Comparison of ENCODE assay signal across 12 mouse cellular contexts in the genomic region with DNA sequence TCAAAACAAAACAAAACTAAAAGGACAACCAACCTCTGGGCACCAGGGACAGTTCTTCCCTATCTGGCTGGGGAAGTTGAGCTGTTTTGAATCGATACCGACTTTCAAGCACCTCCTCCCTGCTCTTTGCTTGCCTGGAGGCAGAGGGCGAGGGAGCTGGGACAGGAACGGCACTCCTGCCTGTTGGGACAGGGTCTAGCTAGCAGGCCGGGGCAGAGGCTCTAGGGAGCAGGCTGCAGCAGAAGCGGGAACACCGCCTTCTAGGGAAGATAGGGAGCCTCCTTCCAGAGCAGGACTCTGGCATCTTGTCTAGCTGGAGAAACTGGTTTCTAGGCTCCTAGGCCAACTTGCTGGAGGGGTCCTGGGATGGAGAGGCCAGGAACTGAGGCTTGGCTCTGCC.
DNase-seq lines count a peak whose midpoint lies in the region; ATAC-seq and TF ChIP-seq lines count a peak whose summit lies in the region.
"Had no signal": no experiment of that assay in that cellular context is flagged by ENCODE, and none has a peak within 500 bp of the region (broad histone marks: within the 10 kb centered on the region; RNA-seq: fewer than 3 reads in every experiment).

No protein-coding gene starts in this region.

- H3K9ac ChIP-seq in heart, embryonic 15.5 days = no peak overlapping the region
- peak overlapping the region; percentile 41; the same call in 1 of the 2 replicates for H3K9ac ChIP-seq in liver, postnatal 0 days (replicated peaks)
- H3K9ac ChIP-seq: hindbrain, embryonic 15.5 days had no signal

- H3K4me2 ChIP-seq in heart, embryonic 15.5 days = no peak overlapping the region
- H3K4me2 ChIP-seq in liver, postnatal 0 days (ENCODE audit: low read depth, low read length) = peak overlapping the region; percentile 53
- H3K4me2 ChIP-seq: hindbrain, embryonic 15.5 days had no signal

- H3K36me3 ChIP-seq in heart, embryonic 15.5 days = no peaks in the 10 kb centered on the region
- no peaks in the 10 kb centered on the region for H3K36me3 ChIP-seq in liver, postnatal 0 days (replicated peaks; ENCODE audit: insufficient read depth, low read length)
- H3K36me3 ChIP-seq: hindbrain, embryonic 15.5 days had no signal

- intact Hi-C loops in heart, postnatal 14 days (cut with DNase I) = no loop called here
- intact Hi-C loops in heart, postnatal 36 days (cut with DNase I) = no loop called here

- TF ChIP-seq CTCF in bone marrow, adult 2 months (IDR thresholded peaks at IDR 0.05; ENCODE audit: control insufficient read depth, insufficient read depth, low read length) = no peak
- peak; percentile 13; the same call in 1 of the 2 replicates for TF ChIP-seq CTCF in liver, postnatal 0 days (IDR thresholded peaks at IDR 0.05; ENCODE audit: low read depth)

- DNase-seq in heart, postnatal 14 days = no peak
- peak; percentile 24 to 36 for DNase-seq in heart, postnatal 36 days
- peak; percentile 39 for DNase-seq in liver, postnatal 0 days
- no peak for DNase-seq in spleen, postnatal 14 days (ENCODE audit: low spot score in 2 of 2)
- DNase-seq in T-cell, adult 2 months (ENCODE audit: low spot score) = no peak
- no peak for DNase-seq in left cerebral cortex, adult 9 months (ENCODE audit: low spot score in 2 of 2)
- DNase-seq: adrenal gland, postnatal 10 days; cerebellum, postnatal 14 days; lung, adult 2 months had no signal

- H3K4me1 ChIP-seq in heart, embryonic 15.5 days (replicated peaks) = peaks cover 58% of the 10 kb centered on the region
- peaks cover 4% of the 10 kb centered on the region for H3K4me1 ChIP-seq in bone marrow, adult 2 months (ENCODE audit: control insufficient read depth, insufficient read depth, low read length)
- H3K4me1 ChIP-seq in liver, postnatal 0 days (ENCODE audit: insufficient read depth) = peaks cover 50% of the 10 kb centered on the region

- H3K27me3 ChIP-seq in heart, embryonic 15.5 days = no peaks in the 10 kb centered on the region
- no peaks in the 10 kb centered on the region for H3K27me3 ChIP-seq in liver, postnatal 0 days (ENCODE audit: insufficient read depth, low read length)
- H3K27me3 ChIP-seq: hindbrain, embryonic 15.5 days had no signal

- ATAC-seq in heart, embryonic 15.5 days (replicated peaks; ENCODE audit: insufficient number of reproducible peaks, insufficient read depth, low FRiP score, low read depth) = no peak
- peak; percentile 62 for ATAC-seq in liver, postnatal 0 days

- H3K9me3 ChIP-seq in heart, embryonic 15.5 days (replicated peaks) = no peaks in the 10 kb centered on the region
- no peaks in the 10 kb centered on the region for H3K9me3 ChIP-seq in liver, postnatal 0 days (ENCODE audit: low read length)
- H3K9me3 ChIP-seq: hindbrain, embryonic 15.5 days had no signal

- no peak overlapping the region for H3K4me3 ChIP-seq in heart, embryonic 15.5 days
- H3K4me3 ChIP-seq in bone marrow, adult 2 months (replicated peaks; ENCODE audit: control insufficient read depth, low read depth, low read length) = no peak overlapping the region
- 0 out of 2 replicates have a peak overlapping the region, but pooled peaks have one; percentile 5 for H3K4me3 ChIP-seq in liver, postnatal 0 days (ENCODE audit: low read depth, low read length)
- H3K4me3 ChIP-seq: hindbrain, embryonic 15.5 days had no signal

- no peak for TF ChIP-seq EP300 in liver, postnatal 0 days (IDR thresholded peaks at IDR 0.05; ENCODE audit: low read depth)

- peak overlapping the region; percentile 46; the same call in 1 of the 2 replicates for H3K27ac ChIP-seq in heart, embryonic 15.5 days
- H3K27ac ChIP-seq in bone marrow, adult 2 months (ENCODE audit: control insufficient read depth, insufficient read depth, low read depth, low read length, poor library complexity) = peak overlapping the region; percentile 22; the same call in 1 of the 2 replicates
- peak overlapping the region; percentile 68 for H3K27ac ChIP-seq in liver, postnatal 0 days (ENCODE audit: low read depth)
- H3K27ac ChIP-seq: hindbrain, embryonic 15.5 days had no signal

- WGBS in heart, embryonic 15.5 days = 22% methylated on average over 7 of the region's 7 CpGs
- WGBS in bone marrow, adult 2 months = 49% methylated on average over 7 of the region's 7 CpGs
- 17% methylated on average over 7 of the region's 7 CpGs for WGBS in liver, postnatal 0 days (ENCODE audit: insufficient replicate concordance)

- TF ChIP-seq POLR2A in bone marrow, adult 2 months (IDR thresholded peaks at IDR 0.05; ENCODE audit: borderline replicate concordance, control insufficient read depth, low read depth, low read length) = no peak

Comparison
In these comparisons a context has a peak if more than half of its experiments do, and no peak if none do; other contexts are left out.
1. DNase-seq: peak in heart, postnatal 36 days (2 of 2) and liver, postnatal 0 days (single experiment); none in heart, postnatal 14 days (0 of 2), spleen, postnatal 14 days (0 of 2), T-cell, adult 2 months (single experiment) and left cerebral cortex, adult 9 months (0 of 2).
2. Peak in every context shown above with its lines, with median percentiles within 50 percentile points of each other: H3K27ac ChIP-seq.